Mouse (Mus musculus): Measurements from ENCODE around the gene Gm9837.

- TF ChIP-seq HCFC1 (IDR thresholded peaks at IDR 0.05; ENCODE audit: borderline replicate concordance, insufficient read depth, low read length) (no peak), CHD2 (IDR thresholded peaks at IDR 0.05; ENCODE audit: low read depth, low read length) (no peak), MAFK (IDR thresholded peaks at IDR 0.05; ENCODE audit: insufficient read depth, low read depth, low read length) (no peak)
Measured at GRCm38 (mm10) chr11:53460192-53460591, 10.1 kb downstream of the Gm9837 start.
